ENCODE assay signal across 27 mouse cellular contexts in genomic region chr7:12891334-12891733, GRCm38 (mm10). TPM values are rescaled to one million over a fixed set of nuclear protein-coding genes. Genes with fewer than 3 reads are reported as not detected.
A peak's percentile ranks its signal among the peaks of the same experiment; 100 is the strongest.
DNase-seq lines count a peak whose midpoint lies in the region; ATAC-seq and TF ChIP-seq lines count a peak whose summit lies in the region.
"Had no signal": no experiment of that assay in that cellular context is flagged by ENCODE, and none has a peak within 500 bp of the region (broad histone marks: within the 10 kb centered on the region; RNA-seq: fewer than 3 reads in every experiment).

No protein-coding gene starts in this region.

- H3K27me3 ChIP-seq in lung, postnatal 0 days (replicated peaks; ENCODE audit: insufficient read depth, low read length): no peaks in the 10 kb centered on the region
- H3K27me3 ChIP-seq: heart, embryonic 13.5 days; hindbrain, embryonic 12.5 days; hindbrain, embryonic 15.5 days had no signal

- peaks cover 16% of the 10 kb centered on the region; the same call in 1 of the 2 replicates for H3K36me3 ChIP-seq in lung, postnatal 0 days (ENCODE audit: insufficient read depth, low read length)

- no peak overlapping the region for H3K27ac ChIP-seq in lung, postnatal 0 days (ENCODE audit: low read length)
- H3K27ac ChIP-seq: gastrocnemius, adult 2 months; heart, embryonic 10.5 days; heart, embryonic 13.5 days; hindbrain, embryonic 12.5 days; hindbrain, embryonic 15.5 days had no signal

- H3K4me2 ChIP-seq in lung, postnatal 0 days (replicated peaks; ENCODE audit: low read depth, low read length): no peak overlapping the region
- H3K4me2 ChIP-seq: heart, embryonic 13.5 days; hindbrain, embryonic 12.5 days; hindbrain, embryonic 15.5 days had no signal

- no peaks in the 10 kb centered on the region for H3K4me1 ChIP-seq in lung, postnatal 0 days (ENCODE audit: insufficient read depth, low read depth, low read length)
- H3K4me1 ChIP-seq: heart, embryonic 10.5 days; heart, embryonic 13.5 days; hindbrain, embryonic 12.5 days; hindbrain, embryonic 15.5 days had no signal

- H3K9me3 ChIP-seq in lung, postnatal 0 days (ENCODE audit: low read length): no peaks in the 10 kb centered on the region
- H3K9me3 ChIP-seq: heart, embryonic 10.5 days; heart, embryonic 13.5 days; hindbrain, embryonic 12.5 days; hindbrain, embryonic 15.5 days had no signal

- no peak for TF ChIP-seq EP300 in lung, postnatal 0 days (IDR thresholded peaks at IDR 0.05)

- no peak for ATAC-seq in lung, postnatal 0 days
- ATAC-seq in activated CD4-positive, CD25-positive, alpha-beta regulatory T cell, adult 4 months: peak; percentile 40
- ATAC-seq in inflammation-experienced regulatory T-cells, adult 6 months: peak; percentile 47
- ATAC-seq: forebrain, embryonic 14.5 days; forebrain, postnatal 0 days; intestine, embryonic 16.5 days had no signal

- 79% methylated on average over 1 of the region's 1 CpGs for WGBS in lung, postnatal 0 days

- TF ChIP-seq CTCF in lung, postnatal 0 days (IDR thresholded peaks at IDR 0.05): no peak

- no peak overlapping the region for H3K9ac ChIP-seq in lung, postnatal 0 days (replicated peaks; ENCODE audit: low read depth)
- H3K9ac ChIP-seq: forebrain, postnatal 0 days; heart, embryonic 13.5 days; hindbrain, embryonic 12.5 days; hindbrain, embryonic 15.5 days had no signal

- peak; percentile 7 for DNase-seq in lung, postnatal 25 days (ENCODE audit: low spot score)
- DNase-seq in lung, postnatal 0 days (ENCODE audit: low spot score): no peak
- no peak for DNase-seq in cerebellum, postnatal 36 days
- no peak for DNase-seq in heart, adult 8-10 months (ENCODE audit: low spot score)
- no peak for DNase-seq in c-Kit-positive CD71-positive TER-119-positive erythroid progenitor cells, embryonic 14.5 days (ENCODE audit: low spot score)
- DNase-seq: adrenal gland, adult 8-10 months; adrenal gland, postnatal 25 days; B cell, adult 2 months; cerebellum, adult 18-20 months; cerebellum, adult 9-11 months; cerebellum, postnatal 25 days; embryo, embryonic 11 days; forebrain, postnatal 0 days; gastrocnemius, adult 2 months; gastrocnemius, postnatal 14 days; heart, adult 18-20 months; heart, postnatal 14 days; heart, postnatal 4 days had no signal

- no peak overlapping the region for H3K4me3 ChIP-seq in lung, postnatal 0 days (ENCODE audit: low read depth, low read length)
- H3K4me3 ChIP-seq: gastrocnemius, adult 2 months; heart, embryonic 10.5 days; heart, embryonic 13.5 days; hindbrain, embryonic 12.5 days; hindbrain, embryonic 15.5 days had no signal

RNA-seq across cellular contexts. Expression of gene Zscan22, which starts 6.3 kb away (rescaled TPM):
- polyA plus RNA-seq in lung, postnatal 0 days (2015; fragmentation: Nextera tagmentation; extraction: Ambion mirVana): 4.4 and 4.7 TPM in 2 replicates
- 10 to 100 TPM in 1 of 2 experiments, 1 to 10 TPM in 1; 6.6 to 10.9 TPM for polyA plus RNA-seq in activated CD4-positive, CD25-positive, alpha-beta regulatory T cell, adult 4 months (2017; shearing (Covaris generic))
- 10 to 100 TPM; 10.5 to 11.0 (median 10.6) TPM for polyA plus RNA-seq in inflammation-experienced regulatory T-cells, adult 6 months (2017; shearing (Covaris generic))
- 1 to 10 TPM; 3.8 to 5.5 (median 5.0) TPM for total RNA-seq in heart, adult 8-10 months (2022)

RNA-seq across cellular contexts. Expression of gene Zfp128, which starts 10.4 kb away (rescaled TPM):
- 2.5 TPM in 2 replicates for polyA plus RNA-seq in lung, postnatal 0 days (2015; fragmentation: Nextera tagmentation; extraction: Ambion mirVana)
- polyA plus RNA-seq in activated CD4-positive, CD25-positive, alpha-beta regulatory T cell, adult 4 months (2017; shearing (Covaris generic)): 1 to 10 TPM in 1 of 2 experiments, under 1 TPM in 1; 0.84 to 2.4 TPM
- polyA plus RNA-seq in inflammation-experienced regulatory T-cells, adult 6 months (2017; shearing (Covaris generic)): 1 to 10 TPM; 1.1 to 1.6 (median 1.6) TPM
- 1 to 10 TPM; 3.0 to 3.9 (median 3.5) TPM for total RNA-seq in heart, adult 8-10 months (2022)

RNA-seq across cellular contexts. Expression of gene Rps5, which starts 30.8 kb away (rescaled TPM):
- polyA plus RNA-seq in lung, postnatal 0 days (2015; fragmentation: Nextera tagmentation; extraction: Ambion mirVana): 609 and 716 TPM in 2 replicates
- 1,000 to 10,000 TPM; 2,813 to 3,009 TPM for polyA plus RNA-seq in activated CD4-positive, CD25-positive, alpha-beta regulatory T cell, adult 4 months (2017; shearing (Covaris generic))
- 1,000 to 10,000 TPM; 1,828 to 3,143 (median 2,832) TPM for polyA plus RNA-seq in inflammation-experienced regulatory T-cells, adult 6 months (2017; shearing (Covaris generic))
- total RNA-seq in heart, adult 8-10 months (2022): 100 to 1,000 TPM; 502 to 620 (median 561) TPM

RNA-seq across cellular contexts. Expression of gene Rnf225, which starts 35.9 kb away (rescaled TPM):
- polyA plus RNA-seq in lung, postnatal 0 days (2015; fragmentation: Nextera tagmentation; extraction: Ambion mirVana): 1.3 and 1.4 TPM in 2 replicates
- not detected for polyA plus RNA-seq in activated CD4-positive, CD25-positive, alpha-beta regulatory T cell, adult 4 months (2017; shearing (Covaris generic))
- under 1 TPM in 2 of 3 experiments, not detected in 1; 0.11 to 0.28 TPM for polyA plus RNA-seq in inflammation-experienced regulatory T-cells, adult 6 months (2017; shearing (Covaris generic))
- total RNA-seq in heart, adult 8-10 months (2022): under 1 TPM; 0.22 to 0.31 (median 0.25) TPM
- polyA plus RNA-seq: CD4-positive, CD25-positive, alpha-beta regulatory T cell, adult 4 months had no signal

RNA-seq across cellular contexts. Expression of gene Zfp110, which starts 56.8 kb away (rescaled TPM):
- 26.4 and 28.3 TPM in 2 replicates for polyA plus RNA-seq in lung, postnatal 0 days (2015; fragmentation: Nextera tagmentation; extraction: Ambion mirVana)
- polyA plus RNA-seq in activated CD4-positive, CD25-positive, alpha-beta regulatory T cell, adult 4 months (2017; shearing (Covaris generic)): 10 to 100 TPM; 56.1 to 72.2 TPM
- 10 to 100 TPM; 62.9 to 99.3 (median 85.2) TPM for polyA plus RNA-seq in inflammation-experienced regulatory T-cells, adult 6 months (2017; shearing (Covaris generic))
- 10 to 100 TPM; 18.0 to 22.0 (median 19.6) TPM for total RNA-seq in heart, adult 8-10 months (2022)
